Mouse (Mus musculus) testis, adult 2 months (tissue): ENCODE data around the gene Car7.

Experiments
- CTCF ChIP-seq: fragments of 200-500 bp; IDR thresholded peaks from 2 replicates; pipeline ENCODE4 v1.5.1; 2012; ENCODE audit warnings: low read depth, mild to moderate bottlenecking, inconsistent platforms, low read length, moderate library complexity; ENCODE audit not compliant: control insufficient read depth, insufficient read depth, insufficient replicate concordance
- POLR2A ChIP-seq: fragments of 200-500 bp; IDR thresholded peaks from 2 replicates; pipeline ENCODE4 v1.6.1; 2012; ENCODE audit warnings: low read depth, mild to moderate bottlenecking, inconsistent platforms, low read length, moderate library complexity; ENCODE audit not compliant: control insufficient read depth

DNA sequence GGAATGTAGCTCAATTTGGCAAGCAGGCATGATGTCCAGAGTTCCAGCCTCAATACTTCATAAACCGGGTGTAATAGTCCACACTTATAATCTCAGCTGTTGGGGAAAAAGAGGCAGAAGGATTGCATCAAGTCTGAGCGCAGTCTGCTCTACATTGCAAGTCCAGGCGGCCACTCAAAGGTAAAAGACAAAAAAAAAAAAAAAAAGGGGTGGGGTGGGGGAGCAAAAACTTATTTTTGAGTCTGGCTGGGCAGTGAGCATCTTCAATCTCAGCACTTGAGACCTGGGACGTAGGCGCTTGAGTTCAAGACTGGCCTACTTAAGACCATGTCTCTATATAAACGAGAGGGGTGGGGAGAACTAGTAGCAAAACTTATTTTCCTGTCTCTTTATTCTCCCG lies 938 bp upstream of the Car7 start:
- TF ChIP-seq CTCF: no peak
- no peak for TF ChIP-seq POLR2A
